Mouse (Mus musculus): ENCODE measurements around the gene Cpt1c. TPM values are rescaled to one million over a fixed set of nuclear protein-coding genes. Genes with fewer than 3 reads are reported as not detected.
A peak's percentile ranks its signal among the peaks of the same experiment; 100 is the strongest.

Gene Cpt1c
- total RNA-seq, 2 experiments from 2014 or later = 1.3 to 11.5 TPM

DNA sequence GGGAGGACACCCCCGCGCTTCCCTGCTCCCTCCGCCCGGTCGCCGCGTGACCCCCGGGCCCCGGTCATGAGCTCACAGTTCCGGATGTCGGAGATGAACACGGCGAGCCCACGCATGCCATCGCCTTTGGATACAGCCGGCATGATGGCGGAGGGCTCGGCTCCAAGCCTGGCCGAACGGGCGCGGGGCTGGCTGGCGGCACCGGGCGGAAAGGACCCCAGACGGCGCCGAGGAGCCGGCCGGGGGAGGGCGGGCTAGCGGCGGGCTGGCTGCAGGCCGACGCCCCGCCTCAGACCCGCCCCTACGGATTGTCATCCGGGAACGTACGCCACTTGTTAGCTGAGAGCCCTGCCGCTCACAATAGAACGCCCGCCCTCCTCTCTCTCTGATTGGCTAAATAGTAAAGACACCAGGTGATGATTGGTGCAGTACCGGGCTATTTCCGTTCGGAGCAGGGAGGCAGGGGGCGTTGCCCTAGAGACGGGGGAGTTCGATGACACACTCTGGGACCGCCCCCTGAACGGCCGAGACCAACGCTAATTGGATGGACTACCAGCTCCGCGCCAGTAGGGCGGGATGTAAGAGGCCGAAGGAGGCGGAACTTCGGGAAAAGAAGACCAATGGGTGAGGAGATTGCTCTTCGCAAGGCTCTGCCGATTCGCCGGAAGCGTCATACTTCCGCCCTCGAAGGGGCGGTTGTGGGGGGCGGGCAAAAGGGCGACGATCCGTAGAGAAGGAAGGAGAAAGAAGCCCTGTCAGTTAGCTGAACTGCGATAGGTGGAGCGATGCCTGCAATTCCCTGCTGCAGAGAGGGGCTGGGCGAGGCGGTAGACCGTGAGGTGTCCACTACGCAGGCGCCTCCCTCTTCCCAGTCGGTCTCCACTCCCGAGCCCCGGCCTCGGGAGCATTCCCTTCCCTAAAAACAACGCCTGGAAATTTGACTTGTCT, 45.2 kb downstream of the Cpt1c start, which contains the start of gene Ap2a1:
Gene Ap2a1, minus strand, starts transcription at position 293 of the 948 bp plus-strand sequence.
- ATAC-seq (replicated peaks; ENCODE audit: low FRiP score, low TSS enrichment, poor library complexity, severe bottlenecking) = peak; percentile 92

DNA sequence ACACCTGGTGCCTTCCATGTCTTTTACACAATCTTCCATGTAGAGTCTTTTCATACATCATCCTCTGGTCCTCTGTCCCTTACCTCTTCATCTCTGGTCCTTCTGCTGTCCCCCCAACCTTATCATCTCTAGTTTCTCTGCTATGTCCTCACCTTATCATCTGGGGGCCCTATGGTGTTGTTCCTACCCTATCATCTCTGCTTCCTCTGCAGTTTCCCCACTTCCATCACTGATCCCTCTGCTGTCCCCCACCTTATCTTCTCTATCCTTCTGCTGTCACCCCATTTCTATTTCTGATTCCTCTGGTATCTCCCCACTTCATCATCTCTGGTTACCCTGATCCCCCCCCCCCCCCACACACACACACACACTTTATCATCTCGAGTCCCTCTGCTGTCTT, 46.1 kb downstream of the Cpt1c start:
- peak; percentile 24 for ATAC-seq (replicated peaks; ENCODE audit: low FRiP score, low TSS enrichment, poor library complexity, severe bottlenecking)

DNA sequence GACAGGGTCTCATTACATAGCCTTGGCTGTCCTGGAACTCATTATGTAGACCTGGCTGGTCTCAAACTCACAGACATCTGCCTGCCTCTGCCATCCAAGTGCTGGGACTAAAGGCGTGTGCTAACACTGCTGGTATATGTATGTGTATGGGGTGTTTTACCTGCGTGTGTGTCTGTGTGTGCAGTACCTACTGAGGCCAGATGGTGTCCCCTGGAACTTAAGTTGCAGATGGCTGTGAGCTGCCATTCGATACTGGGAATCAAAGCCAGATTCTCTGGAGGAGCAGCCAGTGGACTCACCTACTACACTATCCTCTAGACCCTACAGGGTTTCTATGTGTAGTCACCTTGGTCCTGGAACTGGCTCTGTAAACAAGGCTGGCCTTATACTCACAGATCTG, 49.2 kb downstream of the Cpt1c start:
- ATAC-seq (replicated peaks; ENCODE audit: low FRiP score, low TSS enrichment, poor library complexity, severe bottlenecking) = no peak

DNA sequence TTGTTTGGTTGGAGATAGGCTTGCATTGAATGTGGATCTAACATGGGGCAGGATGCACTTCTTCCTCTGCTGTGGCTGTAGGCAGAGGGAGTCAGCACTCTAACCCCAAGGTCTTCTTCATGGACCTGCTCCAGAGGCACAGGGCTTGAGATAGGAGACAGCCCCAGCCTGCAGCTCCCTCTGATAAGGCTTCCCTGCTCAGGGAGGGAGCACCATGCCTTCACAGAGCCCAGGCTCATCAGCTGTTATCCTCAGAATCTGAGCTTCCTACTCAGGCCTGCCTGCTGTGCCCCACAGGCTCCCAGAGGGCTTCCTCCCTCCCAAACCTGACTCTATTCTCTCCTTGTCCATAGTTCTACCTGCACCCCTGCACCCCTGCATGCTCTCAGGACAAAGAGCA, 52.1 kb downstream of the Cpt1c start:
- peak; percentile 77 for ATAC-seq (replicated peaks; ENCODE audit: low FRiP score, low TSS enrichment, poor library complexity, severe bottlenecking)

DNA sequence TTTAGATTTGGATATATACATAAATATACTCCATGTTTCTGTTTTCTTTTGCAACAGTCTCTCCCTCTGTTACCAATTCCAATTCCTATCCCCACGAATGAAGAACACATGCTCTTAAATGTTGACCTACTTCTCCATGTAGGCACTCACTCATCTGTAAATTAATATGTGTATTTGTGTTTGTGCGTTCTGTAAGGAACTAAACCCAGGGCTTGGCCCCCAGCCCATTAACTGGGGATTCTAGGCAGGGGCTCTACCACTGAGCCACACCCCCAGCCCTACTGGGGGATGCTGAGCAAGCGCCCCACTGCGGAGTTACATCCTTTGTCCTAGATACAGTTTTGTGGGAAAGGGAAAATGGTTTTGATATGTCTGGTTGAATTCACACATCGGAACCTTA, 55.5 kb downstream of the Cpt1c start:
- no peak for ATAC-seq (replicated peaks; ENCODE audit: low FRiP score, low TSS enrichment, poor library complexity, severe bottlenecking)

DNA sequence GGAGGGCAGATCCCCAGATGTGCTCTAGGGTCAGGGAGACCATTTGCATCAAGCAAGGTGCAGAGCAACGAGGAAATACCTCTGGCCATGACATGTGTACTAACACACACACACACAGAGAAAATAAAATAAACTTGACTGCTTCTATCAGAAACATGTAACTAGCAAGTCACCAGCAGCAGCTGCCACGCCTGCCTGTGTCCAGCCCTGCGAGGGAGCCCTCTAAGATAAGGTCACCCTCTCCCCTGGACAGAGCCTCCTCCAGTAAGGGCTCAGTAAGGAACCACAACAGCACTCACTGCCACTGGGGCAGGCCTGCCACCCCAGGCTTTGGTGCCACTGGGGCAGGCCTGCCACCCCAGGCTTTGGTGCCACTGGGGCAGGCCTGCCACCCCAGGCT, 56.4 kb downstream of the Cpt1c start:
- no peak for ATAC-seq (replicated peaks; ENCODE audit: low FRiP score, low TSS enrichment, poor library complexity, severe bottlenecking)

DNA sequence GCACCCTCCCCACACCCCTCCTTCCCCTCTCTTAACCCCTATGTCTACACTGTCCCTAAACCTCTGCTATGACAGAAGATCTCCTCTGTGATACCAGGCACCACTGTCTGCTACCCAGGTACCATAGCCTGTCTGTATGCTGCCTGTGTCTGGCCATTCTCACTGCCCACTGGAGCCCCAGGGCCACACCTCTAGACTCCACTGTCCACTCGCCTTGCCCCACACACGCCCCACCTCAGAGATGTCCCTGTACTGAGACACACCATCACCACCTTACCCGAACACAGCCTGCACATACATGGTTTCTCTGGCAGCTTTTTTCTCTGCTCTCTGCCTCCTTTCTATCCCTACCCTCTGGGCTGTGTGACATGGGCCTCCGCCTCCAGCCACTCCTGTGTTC, 57.8 kb downstream of the Cpt1c start:
- no peak for ATAC-seq (replicated peaks; ENCODE audit: low FRiP score, low TSS enrichment, poor library complexity, severe bottlenecking)

DNA sequence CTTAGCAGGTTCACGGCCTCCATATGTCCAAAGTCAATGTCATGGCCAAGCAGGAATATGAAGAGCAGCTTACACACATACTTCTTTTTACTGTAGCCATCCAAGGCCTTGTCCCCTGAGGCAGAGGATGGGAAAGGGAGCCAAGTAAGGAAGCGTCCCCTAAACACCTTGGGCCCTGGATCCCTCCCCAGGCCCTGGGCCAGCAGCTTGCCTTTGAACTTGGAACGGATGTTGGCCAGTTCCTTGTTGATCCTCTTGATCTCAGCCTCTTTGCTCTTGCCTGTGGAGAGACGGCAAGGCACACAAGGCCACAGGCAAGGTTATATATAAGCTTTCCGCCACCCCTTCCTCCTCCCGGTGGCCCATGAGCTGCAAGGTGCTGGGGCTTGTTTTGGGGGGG, 58.5 kb downstream of the Cpt1c start:
- no peak for ATAC-seq (replicated peaks; ENCODE audit: low FRiP score, low TSS enrichment, poor library complexity, severe bottlenecking)

DNA sequence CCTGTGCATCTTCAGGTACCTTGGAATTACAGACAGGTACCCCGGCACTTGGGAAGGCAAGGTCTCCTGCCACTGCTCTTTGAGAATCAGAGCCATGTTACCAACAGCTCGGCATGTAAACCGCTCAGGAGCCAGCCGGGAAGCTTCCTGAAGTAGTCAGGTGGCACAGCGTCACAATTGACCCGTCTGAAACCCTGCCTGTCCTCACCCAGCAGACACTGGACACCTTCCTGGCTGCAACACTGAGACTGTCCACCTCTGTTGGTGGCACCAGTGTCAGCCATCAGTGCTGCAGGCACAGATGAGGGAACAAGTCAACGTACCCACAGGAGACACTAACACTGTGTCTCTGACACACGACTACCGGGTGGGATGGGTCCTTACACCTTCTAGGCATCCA, 59.3 kb downstream of the Cpt1c start:
- no peak for ATAC-seq (replicated peaks; ENCODE audit: low FRiP score, low TSS enrichment, poor library complexity, severe bottlenecking)

DNA sequence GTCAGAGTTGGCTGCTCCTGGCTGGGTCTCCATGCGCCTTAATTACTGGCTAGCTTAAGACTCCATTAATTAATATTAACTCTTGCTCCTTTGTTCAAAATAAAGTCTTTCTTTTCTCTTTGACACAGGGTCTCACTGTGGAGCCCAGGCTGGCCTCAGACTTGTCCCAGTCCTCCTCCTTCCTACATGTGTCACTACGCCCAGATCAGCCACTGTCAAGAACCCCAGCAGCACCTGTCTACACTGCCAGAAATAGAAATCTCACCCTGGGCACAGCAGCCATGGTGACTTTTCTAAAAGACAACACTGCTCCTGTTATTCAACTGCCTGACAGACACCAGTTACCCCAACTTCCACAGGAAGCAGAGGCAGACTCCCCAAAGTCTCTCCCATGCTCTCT, 60.3 kb downstream of the Cpt1c start:
- ATAC-seq (replicated peaks; ENCODE audit: low FRiP score, low TSS enrichment, poor library complexity, severe bottlenecking) = no peak

Other genes with a start within 250 kb of the Cpt1c start
Only the 30 nearest of the 35 such genes appear.
- 103 and 109 TPM in 2 replicates for gene Nup62, start 158.8 kb downstream of the Cpt1c start, total RNA-seq (2014; fragmentation: Nextera tagmentation)
- gene Nup62, start 158.8 kb downstream of the Cpt1c start, total RNA-seq (2017) = 167 and 183 TPM in 2 replicates
- 2.5 and 6.5 TPM in 2 replicates for gene Il4i1, start 158.5 kb downstream of the Cpt1c start, total RNA-seq (2014; fragmentation: Nextera tagmentation)
- 0.76 and 1.7 TPM in 2 replicates for gene Il4i1, start 158.5 kb downstream of the Cpt1c start, total RNA-seq (2017)
- 3.5 and 6.8 TPM in 2 replicates for gene Atf5, start 158.2 kb downstream of the Cpt1c start, total RNA-seq (2014; fragmentation: Nextera tagmentation)
- 1.3 and 2.8 TPM in 2 replicates for gene Atf5, start 158.2 kb downstream of the Cpt1c start, total RNA-seq (2017)
- 21.1 and 23.7 TPM in 2 replicates for gene Akt1s1, start 125.9 kb downstream of the Cpt1c start, total RNA-seq (2014; fragmentation: Nextera tagmentation)
- 19.2 and 24.5 TPM in 2 replicates for gene Akt1s1, start 125.9 kb downstream of the Cpt1c start, total RNA-seq (2017)
- 26.7 and 61.9 TPM in 2 replicates for gene Tbc1d17, start 125.8 kb downstream of the Cpt1c start, total RNA-seq (2014; fragmentation: Nextera tagmentation)
- 13.7 and 49.6 TPM in 2 replicates for gene Tbc1d17, start 125.8 kb downstream of the Cpt1c start, total RNA-seq (2017)
- gene Pnkp, start 117.7 kb downstream of the Cpt1c start, total RNA-seq (2014; fragmentation: Nextera tagmentation) = 25.2 and 58.9 TPM in 2 replicates
- 18.4 and 30.5 TPM in 2 replicates for gene Pnkp, start 117.7 kb downstream of the Cpt1c start, total RNA-seq (2017)
- 79.6 and 88.8 TPM in 2 replicates for gene Ptov1, start 105.1 kb downstream of the Cpt1c start, total RNA-seq (2014; fragmentation: Nextera tagmentation)
- 19.6 and 40.9 TPM in 2 replicates for gene Ptov1, start 105.1 kb downstream of the Cpt1c start, total RNA-seq (2017)
- 42.0 and 71.7 TPM in 2 replicates for gene Med25, start 82.1 kb downstream of the Cpt1c start, total RNA-seq (2014; fragmentation: Nextera tagmentation)
- 12.1 and 18.1 TPM in 2 replicates for gene Med25, start 82.1 kb downstream of the Cpt1c start, total RNA-seq (2017)
- 12.0 and 19.8 TPM in 2 replicates for gene Fuz, start 78.8 kb downstream of the Cpt1c start, total RNA-seq (2014; fragmentation: Nextera tagmentation)
- gene Fuz, start 78.8 kb downstream of the Cpt1c start, total RNA-seq (2017) = 14.2 and 18.3 TPM in 2 replicates
- gene Ap2a1, start 45.4 kb downstream of the Cpt1c start, total RNA-seq (2014; fragmentation: Nextera tagmentation) = 95.3 and 104 TPM in 2 replicates
- gene Ap2a1, start 45.4 kb downstream of the Cpt1c start, total RNA-seq (2017) = 23.8 and 37.1 TPM in 2 replicates
- gene Tsks, start 31.6 kb downstream of the Cpt1c start, total RNA-seq (2014; fragmentation: Nextera tagmentation) = not detected in 2 replicates
- not detected in 2 replicates for gene Tsks, start 31.6 kb downstream of the Cpt1c start, total RNA-seq (2017)
- gene Prmt1, start 11.7 kb upstream of the Cpt1c start, total RNA-seq (2014; fragmentation: Nextera tagmentation) = 160 and 230 TPM in 2 replicates
- 132 and 171 TPM in 2 replicates for gene Prmt1, start 11.7 kb upstream of the Cpt1c start, total RNA-seq (2017)
- 80.4 and 150 TPM in 2 replicates for gene Irf3, start 22.8 kb upstream of the Cpt1c start, total RNA-seq (2014; fragmentation: Nextera tagmentation)
- 84.3 and 104 TPM in 2 replicates for gene Irf3, start 22.8 kb upstream of the Cpt1c start, total RNA-seq (2017)
- 37.2 and 42.7 TPM in 2 replicates for gene Bcl2l12, start 23.9 kb upstream of the Cpt1c start, total RNA-seq (2014; fragmentation: Nextera tagmentation)
- 15.5 and 25.6 TPM in 2 replicates for gene Bcl2l12, start 23.9 kb upstream of the Cpt1c start, total RNA-seq (2017)
- gene Scaf1, start 41.5 kb upstream of the Cpt1c start, total RNA-seq (2014; fragmentation: Nextera tagmentation) = 33.0 and 46.3 TPM in 2 replicates
- gene Scaf1, start 41.5 kb upstream of the Cpt1c start, total RNA-seq (2017) = 7.2 and 10.2 TPM in 2 replicates
- gene Rras, start 43.1 kb upstream of the Cpt1c start, total RNA-seq (2014; fragmentation: Nextera tagmentation) = 1.4 and 1.7 TPM in 2 replicates
- gene Rras, start 43.1 kb upstream of the Cpt1c start, total RNA-seq (2017) = 1.3 and 1.6 TPM in 2 replicates
- gene Prr12, start 78.0 kb upstream of the Cpt1c start, total RNA-seq (2014; fragmentation: Nextera tagmentation) = 26.6 and 28.7 TPM in 2 replicates
- gene Prr12, start 78.0 kb upstream of the Cpt1c start, total RNA-seq (2017) = 1.9 and 2.1 TPM in 2 replicates
- 27.8 and 55.1 TPM in 2 replicates for gene Nosip, start 87.6 kb upstream of the Cpt1c start, total RNA-seq (2014; fragmentation: Nextera tagmentation)
- gene Nosip, start 87.6 kb upstream of the Cpt1c start, total RNA-seq (2017) = 40.9 and 48.3 TPM in 2 replicates
- gene Prrg2, start 87.8 kb upstream of the Cpt1c start, total RNA-seq (2014; fragmentation: Nextera tagmentation) = 4.3 and 4.7 TPM in 2 replicates
- gene Prrg2, start 87.8 kb upstream of the Cpt1c start, total RNA-seq (2017) = 3.5 and 6.2 TPM in 2 replicates
- 7.6 and 15.6 TPM in 2 replicates for gene Rcn3, start 117.4 kb upstream of the Cpt1c start, total RNA-seq (2014; fragmentation: Nextera tagmentation)
- gene Rcn3, start 117.4 kb upstream of the Cpt1c start, total RNA-seq (2017) = 16.7 and 23.0 TPM in 2 replicates
- 0.82 TPM in 1 of 2 replicates, not detected in the other for gene Fcgrt, start 129.0 kb upstream of the Cpt1c start, total RNA-seq (2014; fragmentation: Nextera tagmentation)
- 1.1 and 1.8 TPM in 2 replicates for gene Fcgrt, start 129.0 kb upstream of the Cpt1c start, total RNA-seq (2017)
- gene Rps11, start 149.6 kb upstream of the Cpt1c start, total RNA-seq (2014; fragmentation: Nextera tagmentation) = 3,773 and 4,118 TPM in 2 replicates
- 1,409 and 1,705 TPM in 2 replicates for gene Rps11, start 149.6 kb upstream of the Cpt1c start, total RNA-seq (2017)
- 4,705 and 4,844 TPM in 2 replicates for gene Rpl13a, start 153.9 kb upstream of the Cpt1c start, total RNA-seq (2014; fragmentation: Nextera tagmentation)
- 4,178 and 4,889 TPM in 2 replicates for gene Rpl13a, start 153.9 kb upstream of the Cpt1c start, total RNA-seq (2017)
- gene Gm45713, start 161.4 kb upstream of the Cpt1c start, total RNA-seq (2014; fragmentation: Nextera tagmentation) = not detected in 2 replicates
- gene Gm45713, start 161.4 kb upstream of the Cpt1c start, total RNA-seq (2017) = 0.61 TPM in 1 of 2 replicates, not detected in the other
- 35.8 and 48.2 TPM in 2 replicates for gene Flt3l, start 161.6 kb upstream of the Cpt1c start, total RNA-seq (2014; fragmentation: Nextera tagmentation)
- gene Flt3l, start 161.6 kb upstream of the Cpt1c start, total RNA-seq (2017) = 8.5 and 23.5 TPM in 2 replicates
- gene Pih1d1, start 179.5 kb upstream of the Cpt1c start, total RNA-seq (2014; fragmentation: Nextera tagmentation) = 135 and 148 TPM in 2 replicates
- gene Pih1d1, start 179.5 kb upstream of the Cpt1c start, total RNA-seq (2017) = 39.0 and 61.3 TPM in 2 replicates
- gene Aldh16a1, start 179.7 kb upstream of the Cpt1c start, total RNA-seq (2014; fragmentation: Nextera tagmentation) = 69.0 and 84.8 TPM in 2 replicates
- 19.1 and 22.1 TPM in 2 replicates for gene Aldh16a1, start 179.7 kb upstream of the Cpt1c start, total RNA-seq (2017)
- not detected in 2 replicates for gene Slc17a7, start 189.1 kb upstream of the Cpt1c start, total RNA-seq (2014; fragmentation: Nextera tagmentation)
- not detected in 2 replicates for gene Slc17a7, start 189.1 kb upstream of the Cpt1c start, total RNA-seq (2017)
- not detected in 2 replicates for gene Gfy, start 204.7 kb upstream of the Cpt1c start, total RNA-seq (2014; fragmentation: Nextera tagmentation)
- gene Gfy, start 204.7 kb upstream of the Cpt1c start, total RNA-seq (2017) = 1.9 TPM in 1 of 2 replicates, not detected in the other
- not detected in 2 replicates for gene Pth2, start 206.1 kb upstream of the Cpt1c start, total RNA-seq (2014; fragmentation: Nextera tagmentation)
- not detected in 2 replicates for gene Pth2, start 206.1 kb upstream of the Cpt1c start, total RNA-seq (2017)